Mouse (Mus musculus) G1E (cell line): ENCODE data around the gene Yipf3. TPM values are rescaled to one million over a fixed set of nuclear protein-coding genes. Genes with fewer than 3 reads are reported as not detected.
A peak's percentile ranks its signal among the peaks of the same experiment; 100 is the strongest.

Experiments
- ATAC-seq: 2 replicates; pipeline ENCODE4 v1.8.0; 2016; ENCODE audit warnings: mild to moderate bottlenecking; ENCODE audit not compliant: insufficient number of reproducible peaks, poor library complexity, low FRiP score, severe bottlenecking; ENCODE audit errors: extremely low read depth
- DNase-seq: peaks from one replicate; pipeline ENCODE4 v3.0.0; 2012; ENCODE audit warnings: low spot score
- H3K27me3 ChIP-seq: 2 replicates; pipeline ENCODE4 v1.6.1; 2012; ENCODE audit warnings: mild to moderate bottlenecking, low read length, inconsistent platforms; ENCODE audit not compliant: insufficient read depth
- H3K36me3 ChIP-seq: replicated peaks from 2 replicates; pipeline ENCODE3; 2012; ENCODE audit warnings: mild to moderate bottlenecking, inconsistent platforms
- H3K4me1 ChIP-seq: 2 replicates; pipeline ENCODE4 v1.6.1; 2012; ENCODE audit warnings: low read depth, low read length, inconsistent platforms, mixed read lengths; ENCODE audit not compliant: insufficient read depth
- H3K4me3 ChIP-seq: 2 replicates; pipeline ENCODE4 v1.5.1; 2012; ENCODE audit warnings: low read depth, mild to moderate bottlenecking, inconsistent platforms, low read length, moderate library complexity, mixed read lengths
- H3K9me3 ChIP-seq: replicated peaks from 2 replicates; pipeline ENCODE4 v1.6.1; 2012; ENCODE audit warnings: inconsistent platforms
- CTCF ChIP-seq: IDR thresholded peaks from 2 replicates; pipeline ENCODE4 v1.5.1; 2012; ENCODE audit warnings: low read depth, low read length, inconsistent platforms, mixed read lengths
- GATA1 ChIP-seq: IDR thresholded peaks from 2 replicates; pipeline ENCODE4 v1.6.1; 2012; ENCODE audit warnings: borderline replicate concordance, low read length, inconsistent platforms, mixed read lengths
- GATA2 ChIP-seq: IDR thresholded peaks from 2 replicates; pipeline ENCODE4 v1.6.1; 2012; ENCODE audit warnings: low read depth, low read length, inconsistent platforms, borderline replicate concordance
- POLR2AphosphoS5 ChIP-seq: IDR thresholded peaks from 2 replicates; pipeline ENCODE4 v1.6.1; 2012; ENCODE audit warnings: low read depth, low read length, inconsistent platforms; ENCODE audit not compliant: insufficient replicate concordance
- TAL1 ChIP-seq: conservative IDR thresholded peaks from 2 replicates; pipeline ENCODE4 v1.6.1; 2012; ENCODE audit warnings: low read depth, low read length, inconsistent platforms, mixed read lengths
- polyA plus RNA-seq: library from polyadenylated mRNA; stranded (reverse); fragments of >175 nt; gene quantifications from 2 replicates; pipeline ENCODE4 v1.2.3, GENCODE M21; 2012
- total RNA-seq, 2 experiments: library from RNA; stranded (forward) in 1 of 2; stranded (reverse) in 1 of 2; fragments of 200-1000 nt in 1 of 2; fragments of >200 nt in 1 of 2; fragmentation: Nextera tagmentation in 1 of 2; gene quantifications; 2 replicates each; pipeline ENCODE4 v1.2.3; 2014 to 2017

Gene Yipf3
- total and polyA plus RNA-seq, 3 experiments: 28.1 to 72.4 (median 31.3) TPM

DNA sequence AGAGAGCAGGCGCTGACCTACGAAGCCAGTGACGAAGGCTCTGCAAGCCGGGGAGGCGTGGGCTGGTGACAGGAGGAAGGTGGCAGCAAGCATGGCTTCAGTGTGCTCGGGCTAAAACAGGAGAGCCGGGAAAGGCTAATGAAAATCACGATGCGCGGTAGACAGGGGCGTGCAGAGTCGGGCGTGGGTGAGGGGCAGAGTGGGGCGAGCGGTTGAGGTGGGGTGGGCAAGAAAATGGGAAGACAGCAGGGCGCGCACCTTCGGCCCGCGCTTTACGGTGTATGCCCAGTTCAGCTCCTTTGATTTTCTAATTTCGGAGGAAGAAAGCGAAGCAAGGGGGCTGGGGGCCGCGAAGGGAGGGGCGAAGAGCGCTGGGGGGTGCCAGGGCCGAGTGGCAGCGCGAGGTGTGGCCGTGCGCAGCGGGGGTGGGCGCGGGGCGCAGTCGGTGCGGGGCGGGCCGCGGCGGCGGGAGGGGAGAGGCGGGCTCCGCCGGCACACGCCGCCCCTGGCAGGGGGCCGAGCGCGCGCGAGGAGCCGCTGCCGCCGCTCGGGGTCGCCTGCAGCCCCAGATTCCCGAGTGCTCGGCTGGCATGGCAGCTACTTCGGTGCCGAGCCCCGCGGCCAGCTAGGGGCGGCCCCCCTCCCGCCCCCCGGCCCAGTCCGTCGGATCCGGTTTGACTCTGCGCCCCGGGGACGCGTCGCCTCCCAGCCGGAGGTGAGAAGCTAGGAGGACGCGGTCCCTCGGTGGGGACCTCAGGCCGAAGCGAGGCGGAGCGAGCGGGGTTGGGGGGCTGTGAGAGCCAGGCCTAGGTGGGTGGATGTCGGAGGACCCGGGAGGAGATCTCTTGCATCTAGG is 49.7 kb downstream of the Yipf3 start, which contains the start of gene Dlk2:
TSS of gene Dlk2 (plus strand) at position 58 of the 856 bp plus-strand sequence.
- peak within 1 kb of the TSS; percentile 59; the same call in 1 of the 2 replicates for H3K4me3 ChIP-seq
- TF ChIP-seq GATA1 (no peak), TAL1 (no peak), GATA2 (no peak), POLR2AphosphoS5 (no peak), CTCF (no peak)
- ATAC-seq (no peak), DNase-seq (no peak)
- peaks cover 8% of the 10 kb centered on the region for H3K36me3 ChIP-seq
- H3K27me3 ChIP-seq: peaks cover 52% of the 10 kb centered on the region
- peaks cover 15% of the 10 kb centered on the region for H3K4me1 ChIP-seq
- no peaks in the 10 kb centered on the region for H3K9me3 ChIP-seq

GRCm38 (mm10) chr17:46298220-46298913 is 50.5 kb downstream of the Yipf3 start:
- Histone ChIP-seq H3K4me3 (peak overlapping the region; percentile 59; the same call in 1 of the 2 replicates), H3K4me1 (peaks cover 17% of the 10 kb centered on the region), H3K9me3 (no peaks in the 10 kb centered on the region), H3K36me3 (peaks cover 15% of the 10 kb centered on the region), H3K27me3 (peaks cover 51% of the 10 kb centered on the region)
- TF ChIP-seq POLR2AphosphoS5: no peak
- TF ChIP-seq CTCF: peak; percentile 79
- no peak for TF ChIP-seq GATA1
- peak; percentile 79 for DNase-seq
- ATAC-seq: peak; percentile 45; the same call in 1 of the 2 replicates

GRCm38 (mm10) chr17:46301892-46302291 is 54.0 kb downstream of the Yipf3 start:
- peaks cover 27% of the 10 kb centered on the region for H3K27me3 ChIP-seq
- no peak overlapping the region for H3K4me3 ChIP-seq
- TF ChIP-seq POLR2AphosphoS5 (no peak), GATA2 (no peak), GATA1 (no peak), TAL1 (no peak), CTCF (no peak)
- ATAC-seq (no peak), DNase-seq (no peak)
- no peaks in the 10 kb centered on the region for H3K9me3 ChIP-seq
- H3K4me1 ChIP-seq: peaks cover 17% of the 10 kb centered on the region
- H3K36me3 ChIP-seq: peaks cover 50% of the 10 kb centered on the region

Other genes starting within 250 kb of the Yipf3 start
- gene Vegfa, start 215.7 kb upstream of the Yipf3 start, total RNA-seq (2014; fragmentation: Nextera tagmentation): 106 and 145 TPM in 2 replicates
- gene Vegfa, start 215.7 kb upstream of the Yipf3 start, total RNA-seq (2017): 94.1 and 120 TPM in 2 replicates
- gene Vegfa, start 215.7 kb upstream of the Yipf3 start, polyA plus RNA-seq: 51.6 and 56.0 TPM in 2 replicates
- gene Mrps18a, start 137.1 kb upstream of the Yipf3 start, total RNA-seq (2014; fragmentation: Nextera tagmentation): 66.4 and 87.7 TPM in 2 replicates
- gene Mrps18a, start 137.1 kb upstream of the Yipf3 start, total RNA-seq (2017): 55.3 and 71.3 TPM in 2 replicates
- 88.7 and 110 TPM in 2 replicates for gene Mrps18a, start 137.1 kb upstream of the Yipf3 start, polyA plus RNA-seq
- not detected in 2 replicates for gene Rsph9, start 103.9 kb upstream of the Yipf3 start, total RNA-seq (2014; fragmentation: Nextera tagmentation)
- 0.12 TPM in 1 of 2 replicates, not detected in the other for gene Rsph9, start 103.9 kb upstream of the Yipf3 start, total RNA-seq (2017)
- gene Rsph9, start 103.9 kb upstream of the Yipf3 start, polyA plus RNA-seq: not detected in 2 replicates
- gene Mad2l1bp, start 94.5 kb upstream of the Yipf3 start, total RNA-seq (2014; fragmentation: Nextera tagmentation): 21.7 and 27.4 TPM in 2 replicates
- 12.7 and 14.0 TPM in 2 replicates for gene Mad2l1bp, start 94.5 kb upstream of the Yipf3 start, total RNA-seq (2017)
- gene Mad2l1bp, start 94.5 kb upstream of the Yipf3 start, polyA plus RNA-seq: 7.8 and 12.8 TPM in 2 replicates
- 41.7 and 182 TPM in 2 replicates for gene Gtpbp2, start 87.0 kb upstream of the Yipf3 start, total RNA-seq (2014; fragmentation: Nextera tagmentation)
- 30.3 and 31.8 TPM in 2 replicates for gene Gtpbp2, start 87.0 kb upstream of the Yipf3 start, total RNA-seq (2017)
- 55.0 and 61.1 TPM in 2 replicates for gene Gtpbp2, start 87.0 kb upstream of the Yipf3 start, polyA plus RNA-seq
- gene Polh, start 45.4 kb upstream of the Yipf3 start, total RNA-seq (2014; fragmentation: Nextera tagmentation): 24.8 and 25.7 TPM in 2 replicates
- 33.3 and 34.6 TPM in 2 replicates for gene Polh, start 45.4 kb upstream of the Yipf3 start, total RNA-seq (2017)
- 2.2 and 2.8 TPM in 2 replicates for gene Polh, start 45.4 kb upstream of the Yipf3 start, polyA plus RNA-seq
- 65.6 and 77.6 TPM in 2 replicates for gene Xpo5, start 45.3 kb upstream of the Yipf3 start, total RNA-seq (2014; fragmentation: Nextera tagmentation)
- gene Xpo5, start 45.3 kb upstream of the Yipf3 start, total RNA-seq (2017): 50.9 and 55.3 TPM in 2 replicates
- 14.1 and 24.8 TPM in 2 replicates for gene Xpo5, start 45.3 kb upstream of the Yipf3 start, polyA plus RNA-seq
- 56.4 and 76.2 TPM in 2 replicates for gene Polr1c, start within 50 bp of the Yipf3 start, total RNA-seq (2014; fragmentation: Nextera tagmentation)
- 64.1 and 71.0 TPM in 2 replicates for gene Polr1c, start within 50 bp of the Yipf3 start, total RNA-seq (2017)
- gene Polr1c, start within 50 bp of the Yipf3 start, polyA plus RNA-seq: 17.7 and 26.6 TPM in 2 replicates
- gene Lrrc73, start 5.5 kb downstream of the Yipf3 start, total RNA-seq (2014; fragmentation: Nextera tagmentation): 0.38 TPM in 1 of 2 replicates, not detected in the other
- gene Lrrc73, start 5.5 kb downstream of the Yipf3 start, total RNA-seq (2017): 0.27 and 0.70 TPM in 2 replicates
- gene Lrrc73, start 5.5 kb downstream of the Yipf3 start, polyA plus RNA-seq: 1.5 and 2.4 TPM in 2 replicates
- 35.3 and 48.1 TPM in 2 replicates for gene Tjap1, start 34.9 kb downstream of the Yipf3 start, total RNA-seq (2014; fragmentation: Nextera tagmentation)
- 12.9 and 13.0 TPM in 2 replicates for gene Tjap1, start 34.9 kb downstream of the Yipf3 start, total RNA-seq (2017)
- 110 and 121 TPM in 2 replicates for gene Tjap1, start 34.9 kb downstream of the Yipf3 start, polyA plus RNA-seq
- gene Dlk2, start 49.3 kb downstream of the Yipf3 start, total RNA-seq (2014; fragmentation: Nextera tagmentation): not detected in 2 replicates
- gene Dlk2, start 49.3 kb downstream of the Yipf3 start, total RNA-seq (2017): 0.22 TPM in 1 of 2 replicates, not detected in the other
- gene Dlk2, start 49.3 kb downstream of the Yipf3 start, polyA plus RNA-seq: not detected in 2 replicates
- 8.6 and 9.4 TPM in 2 replicates for gene Abcc10, start 80.3 kb downstream of the Yipf3 start, total RNA-seq (2014; fragmentation: Nextera tagmentation)
- 3.1 and 3.8 TPM in 2 replicates for gene Abcc10, start 80.3 kb downstream of the Yipf3 start, total RNA-seq (2017)
- 11.6 and 11.7 TPM in 2 replicates for gene Abcc10, start 80.3 kb downstream of the Yipf3 start, polyA plus RNA-seq
- gene Zfp318, start 135.7 kb downstream of the Yipf3 start, total RNA-seq (2014; fragmentation: Nextera tagmentation): 45.3 and 46.6 TPM in 2 replicates
- 25.2 and 27.5 TPM in 2 replicates for gene Zfp318, start 135.7 kb downstream of the Yipf3 start, total RNA-seq (2017)
- gene Zfp318, start 135.7 kb downstream of the Yipf3 start, polyA plus RNA-seq: 3.5 and 4.1 TPM in 2 replicates
- gene Crip3, start 180.8 kb downstream of the Yipf3 start, total RNA-seq (2014; fragmentation: Nextera tagmentation): not detected in 2 replicates
- gene Crip3, start 180.8 kb downstream of the Yipf3 start, total RNA-seq (2017): 0.12 TPM in 1 of 2 replicates, not detected in the other
- not detected in 2 replicates for gene Crip3, start 180.8 kb downstream of the Yipf3 start, polyA plus RNA-seq
- not detected in 2 replicates for gene Slc22a7, start 190.4 kb downstream of the Yipf3 start, total RNA-seq (2014; fragmentation: Nextera tagmentation)
- gene Slc22a7, start 190.4 kb downstream of the Yipf3 start, total RNA-seq (2017): not detected in 2 replicates
- not detected in 2 replicates for gene Slc22a7, start 190.4 kb downstream of the Yipf3 start, polyA plus RNA-seq
- gene Ttbk1, start 239.6 kb downstream of the Yipf3 start, total RNA-seq (2014; fragmentation: Nextera tagmentation): not detected in 2 replicates
- 0.11 and 0.52 TPM in 2 replicates for gene Ttbk1, start 239.6 kb downstream of the Yipf3 start, total RNA-seq (2017)
- 0.01 TPM in 1 of 2 replicates, not detected in the other for gene Ttbk1, start 239.6 kb downstream of the Yipf3 start, polyA plus RNA-seq
- 26.0 and 29.8 TPM in 2 replicates for gene Dnph1, start 248.6 kb downstream of the Yipf3 start, total RNA-seq (2014; fragmentation: Nextera tagmentation)
- 18.8 and 24.9 TPM in 2 replicates for gene Dnph1, start 248.6 kb downstream of the Yipf3 start, total RNA-seq (2017)
- gene Dnph1, start 248.6 kb downstream of the Yipf3 start, polyA plus RNA-seq: 36.9 and 38.1 TPM in 2 replicates